Mouse (Mus musculus): ENCODE measurements around the gene Il23a. TPM values are rescaled to one million over a fixed set of nuclear protein-coding genes. Genes with fewer than 3 reads are reported as not detected.

The Il23a gene
- polyA plus RNA-seq (2012; rRNA removed; ENCODE audit: low replicate concordance), result not detected in 2 replicates

DNA sequence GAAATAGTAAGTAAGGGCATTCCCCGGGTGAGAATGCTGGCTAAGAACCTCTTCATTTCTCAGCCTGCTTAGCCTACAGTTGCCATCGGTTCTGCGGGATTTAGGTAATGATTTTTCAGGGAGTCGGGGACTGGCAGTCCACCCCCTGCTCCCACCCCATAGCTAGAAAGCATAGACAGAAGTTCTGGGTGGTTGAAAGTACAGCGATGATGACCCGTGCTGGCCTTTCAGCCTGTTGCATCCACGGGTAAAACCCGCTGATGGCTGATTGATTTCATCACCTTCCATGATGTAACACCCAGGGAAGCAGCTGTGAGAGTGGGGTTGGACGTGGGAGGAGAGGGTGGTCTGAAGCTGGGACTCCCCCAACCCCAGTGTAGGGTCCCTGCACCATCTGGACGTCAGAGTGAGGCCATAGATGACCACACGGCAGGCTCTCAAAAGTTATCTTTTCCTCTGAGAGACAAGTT is at the start of gene Il23a:
TSS of gene Il23a (minus strand) at position 51 of the 470 bp plus-strand sequence.

DNA sequence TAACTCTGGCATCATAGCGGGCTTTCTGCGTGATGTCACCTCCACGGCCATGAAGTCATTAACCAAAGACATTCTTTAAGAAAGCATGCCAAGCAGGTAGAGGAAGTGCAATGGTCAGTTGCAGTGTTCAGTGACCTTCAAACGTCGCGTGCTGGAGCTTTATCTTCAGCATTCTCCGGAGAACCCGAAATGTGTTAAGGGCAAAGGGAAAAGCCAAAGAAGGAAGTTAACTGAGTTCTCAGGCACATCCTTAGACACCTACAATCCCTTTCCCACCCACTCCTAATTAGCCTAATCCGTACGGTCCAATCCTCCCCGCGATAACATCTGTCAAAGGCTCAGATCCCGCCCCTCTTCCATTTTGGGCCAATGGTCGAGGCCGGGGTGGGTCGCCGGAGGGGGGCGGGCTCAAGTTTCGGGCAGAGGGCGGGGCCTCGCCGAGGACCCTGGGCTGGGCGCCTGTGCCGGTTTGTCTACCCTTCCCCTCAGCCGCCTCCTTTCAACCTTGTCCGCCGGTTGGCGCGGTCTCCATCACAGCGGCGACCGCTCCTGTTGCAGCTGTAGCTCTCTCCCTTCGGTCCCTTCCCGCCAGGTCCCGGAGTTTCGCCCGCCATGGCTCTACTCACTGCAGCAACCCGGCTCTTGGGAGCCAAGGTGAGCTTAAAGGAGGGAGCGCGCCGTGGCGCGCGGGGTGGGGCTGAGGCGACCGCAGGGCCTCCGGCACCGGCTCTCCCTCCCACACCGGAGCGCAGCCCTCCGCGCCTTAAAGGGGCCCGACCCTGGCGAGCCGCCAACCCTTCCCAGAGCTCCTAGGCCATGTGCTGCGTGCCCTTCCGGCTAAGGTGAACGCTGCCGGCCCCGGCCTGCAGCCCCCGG is 39.0 kb upstream of the Il23a start, which contains the start of gene Cs:
TSS of gene Cs (plus strand) at position 429 of the 876 bp plus-strand sequence.

DNA sequence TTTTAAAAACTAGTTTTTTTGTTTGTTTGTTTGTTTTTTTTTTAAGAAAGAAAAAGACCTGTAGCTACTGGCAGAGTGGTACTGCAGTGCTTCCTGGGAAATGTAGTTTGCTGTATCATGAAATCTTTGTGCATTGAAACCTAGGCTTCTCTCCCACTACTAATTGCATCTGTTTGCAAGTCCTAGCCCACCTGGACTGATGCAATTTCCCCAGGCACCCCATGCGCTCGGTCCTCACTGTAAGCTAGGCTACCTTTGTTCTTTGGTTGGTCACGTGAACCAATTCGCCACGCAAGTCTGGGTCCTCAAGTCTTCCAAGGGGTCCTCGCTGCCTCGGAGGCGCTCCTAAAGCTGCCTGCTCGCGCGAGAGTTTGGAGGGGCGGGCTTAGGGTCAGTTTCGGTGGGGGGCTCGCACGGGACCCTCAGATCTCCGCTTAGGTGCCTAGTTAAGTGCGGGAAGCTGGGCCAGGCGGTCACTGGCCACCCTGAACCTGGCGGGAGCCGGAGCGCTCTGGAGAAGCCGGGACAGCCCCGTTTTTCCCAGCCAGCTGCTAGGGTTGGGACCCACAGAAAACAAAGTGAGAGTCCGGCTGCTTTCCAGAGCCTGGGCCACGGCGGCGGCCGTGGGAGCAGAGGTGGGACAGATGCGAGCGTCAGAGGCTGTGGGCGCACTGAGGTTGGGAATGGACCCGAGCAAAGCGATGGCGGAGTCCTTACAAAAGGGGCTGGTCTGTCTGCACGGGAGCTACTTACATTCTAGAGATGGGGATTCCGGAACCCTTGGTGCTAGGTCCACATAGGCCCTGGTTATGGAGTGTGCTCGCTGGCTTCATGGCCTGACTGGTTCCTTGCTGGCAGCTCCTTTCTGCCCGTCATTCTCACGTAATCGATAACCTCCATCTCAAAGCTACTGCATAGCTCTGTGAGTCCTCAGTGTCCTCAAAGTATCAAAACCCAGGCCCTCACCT is 23.9 kb upstream of the Il23a start, which contains the start of gene Cnpy2:
TSS of gene Cnpy2 (plus strand) at position 319 of the 968 bp plus-strand sequence.

DNA sequence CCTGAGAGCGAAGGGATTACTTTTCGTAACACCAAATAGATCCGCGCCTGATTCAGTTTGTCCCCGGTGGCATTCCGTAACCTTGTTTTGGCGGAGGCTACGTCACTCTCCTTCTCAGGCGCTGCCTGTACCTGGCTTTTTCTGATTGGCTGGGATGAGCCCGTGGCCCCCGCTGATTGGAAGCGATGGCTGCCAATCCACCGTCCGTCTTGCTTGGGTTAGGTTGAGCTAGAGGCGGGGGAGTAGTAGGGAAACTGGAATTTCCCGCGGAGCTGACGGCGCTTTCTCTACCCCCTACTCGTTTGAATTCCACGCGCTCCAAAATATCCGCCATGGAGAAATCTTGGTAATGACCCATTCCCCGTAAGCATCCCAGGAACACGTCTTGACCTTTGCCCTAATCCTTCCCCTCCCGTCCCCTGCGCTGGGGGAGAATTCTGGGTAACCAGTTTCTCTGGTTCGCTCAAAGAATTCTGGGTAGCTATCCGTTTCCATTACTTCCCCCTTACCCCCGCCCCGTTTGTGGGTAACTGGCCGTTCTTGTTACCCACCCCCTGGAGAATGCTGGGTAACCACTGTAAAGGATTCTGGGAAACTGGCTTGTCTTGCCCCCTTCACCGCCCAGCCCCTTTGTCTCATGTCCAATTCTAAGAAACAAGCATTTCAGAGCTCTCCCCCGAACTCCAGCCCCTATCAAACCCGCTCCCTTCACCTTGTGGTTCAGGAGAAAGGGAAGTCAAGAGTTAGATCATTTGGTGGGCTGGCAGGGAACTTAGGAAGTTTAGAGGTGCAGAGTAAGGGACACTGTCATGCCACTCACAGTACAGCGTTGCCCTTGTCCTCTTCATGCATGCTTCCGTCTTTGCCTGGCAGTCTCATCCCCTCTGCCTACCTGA is 4.8 kb upstream of the Il23a start, which contains the start of gene Pan2:
TSS of gene Pan2 (plus strand) at position 210 of the 896 bp plus-strand sequence.

DNA sequence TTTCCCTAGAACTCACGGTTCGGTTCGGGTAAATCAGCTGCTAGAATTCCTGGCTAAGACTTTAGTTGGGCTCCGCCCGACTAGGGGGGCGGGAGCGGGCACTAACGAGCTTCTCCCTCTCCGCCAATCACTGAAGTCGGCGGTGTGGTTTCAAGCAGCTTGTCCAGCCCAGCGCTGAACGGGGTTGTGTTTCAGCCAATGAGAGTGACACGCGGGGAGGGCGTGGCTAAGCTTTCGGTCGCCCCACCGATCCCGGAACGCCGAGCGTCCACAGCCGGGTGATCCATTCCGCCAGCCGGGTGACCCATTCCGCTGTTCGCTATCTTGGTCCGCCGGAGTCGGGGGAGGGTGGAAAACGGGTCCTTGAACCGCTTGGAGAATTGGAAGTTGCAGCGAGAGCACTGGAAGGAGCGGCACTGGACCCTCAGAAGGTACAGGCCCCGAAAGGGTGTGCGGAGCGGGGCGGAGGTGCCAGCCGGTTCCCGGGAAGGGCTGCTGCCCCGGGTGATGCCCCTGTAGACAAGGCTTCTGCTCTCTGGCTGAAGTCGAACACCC is 28.2 kb downstream of the Il23a start, which contains the start of gene Stat2:
TSS of gene Stat2 (plus strand) at position 273 of the 555 bp plus-strand sequence.

DNA sequence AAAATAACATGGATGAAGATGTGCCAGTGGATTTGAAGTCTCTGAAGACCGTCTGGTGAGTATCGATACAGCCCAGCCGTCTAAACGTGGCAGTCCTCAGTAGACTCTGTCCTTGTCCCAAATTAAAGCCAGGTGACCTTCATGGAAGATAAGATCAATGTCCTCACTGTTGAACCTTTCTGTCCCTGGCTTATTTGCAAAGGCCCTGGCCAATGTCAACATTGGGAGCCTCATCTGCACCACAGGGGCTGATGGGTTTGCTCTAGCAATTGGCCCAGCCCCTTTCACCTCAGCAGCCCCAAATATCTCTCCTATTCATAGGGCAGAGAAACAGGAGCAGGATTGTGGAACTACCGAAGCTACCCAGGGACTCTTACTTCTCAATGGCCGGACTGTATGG is 30.2 kb downstream of the Il23a start, which contains the start of gene Apof:
TSS of gene Apof (plus strand) at position 301 of the 400 bp plus-strand sequence.

DNA sequence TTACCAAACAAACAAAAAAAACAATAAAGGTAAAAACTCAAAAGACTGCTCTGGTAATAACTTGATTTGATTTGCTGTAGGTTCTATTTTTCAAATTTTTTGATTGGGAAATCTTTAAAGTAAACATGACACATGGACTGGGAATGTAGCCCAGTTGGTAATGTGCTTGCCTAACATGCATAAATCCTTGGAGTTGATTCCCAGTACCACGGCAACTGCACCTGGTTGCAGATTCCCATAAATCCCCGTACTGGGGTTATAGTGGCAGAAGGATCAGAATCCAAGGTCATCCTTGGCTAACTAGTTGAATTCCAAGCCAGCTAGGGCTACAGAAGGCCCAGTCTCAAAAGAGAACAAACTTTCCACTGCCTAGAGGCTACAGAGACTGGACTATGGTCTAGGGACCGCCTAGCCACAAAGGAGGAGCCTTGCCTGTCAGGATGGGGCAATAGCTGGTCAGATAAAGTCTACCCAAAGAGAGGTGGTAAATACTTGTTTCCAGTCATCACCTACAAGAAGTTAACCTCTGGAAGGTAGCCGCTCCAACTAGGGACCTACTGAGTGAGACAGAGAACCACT is 44.8 kb downstream of the Il23a start, which contains the start of gene Apon:
TSS of gene Apon (plus strand) at position 420 of the 579 bp plus-strand sequence.

Other genes with a start within 250 kb of the Il23a start
- gene Ptges3, start 239.8 kb downstream of the Il23a start, polyA plus RNA-seq (2012; rRNA removed; ENCODE audit: low replicate concordance), result 20.8 and 56.6 TPM in 2 replicates
- gene Atp5b, start 215.5 kb downstream of the Il23a start, polyA plus RNA-seq (2012; rRNA removed; ENCODE audit: low replicate concordance), result 3,191 and 5,020 TPM in 2 replicates
- 30.0 and 38.7 TPM in 2 replicates for gene Baz2a, start 207.2 kb downstream of the Il23a start, polyA plus RNA-seq (2012; rRNA removed; ENCODE audit: low replicate concordance)
- 179 and 228 TPM in 2 replicates for gene Rbms2, start 118.5 kb downstream of the Il23a start, polyA plus RNA-seq (2012; rRNA removed; ENCODE audit: low replicate concordance)
- 0.66 and 2.3 TPM in 2 replicates for gene Gls2, start 104.3 kb downstream of the Il23a start, polyA plus RNA-seq (2012; rRNA removed; ENCODE audit: low replicate concordance)
- 12.9 and 17.8 TPM in 2 replicates for gene Spryd4, start 86.9 kb downstream of the Il23a start, polyA plus RNA-seq (2012; rRNA removed; ENCODE audit: low replicate concordance)
- not detected in 2 replicates for gene Mip, start 72.9 kb downstream of the Il23a start, polyA plus RNA-seq (2012; rRNA removed; ENCODE audit: low replicate concordance)
- gene Timeless, start 66.7 kb downstream of the Il23a start, polyA plus RNA-seq (2012; rRNA removed; ENCODE audit: low replicate concordance), result 8.3 and 9.1 TPM in 2 replicates
- gene Apon, start 44.7 kb downstream of the Il23a start, polyA plus RNA-seq (2012; rRNA removed; ENCODE audit: low replicate concordance), result 0.20 and 0.22 TPM in 2 replicates
- 0.09 and 0.77 TPM in 2 replicates for gene Apof, start 30.1 kb downstream of the Il23a start, polyA plus RNA-seq (2012; rRNA removed; ENCODE audit: low replicate concordance)
- 29.1 and 44.5 TPM in 2 replicates for gene Stat2, start 28.2 kb downstream of the Il23a start, polyA plus RNA-seq (2012; rRNA removed; ENCODE audit: low replicate concordance)
- 22.6 and 30.2 TPM in 2 replicates for gene Pan2, start 4.6 kb upstream of the Il23a start, polyA plus RNA-seq (2012; rRNA removed; ENCODE audit: low replicate concordance)
- gene Cnpy2, start 23.7 kb upstream of the Il23a start, polyA plus RNA-seq (2012; rRNA removed; ENCODE audit: low replicate concordance), result 75.9 and 121 TPM in 2 replicates
- gene Cs, start 39.0 kb upstream of the Il23a start, polyA plus RNA-seq (2012; rRNA removed; ENCODE audit: low replicate concordance), result 436 and 554 TPM in 2 replicates
- 65.7 and 66.7 TPM in 2 replicates for gene Coq10a, start 70.2 kb upstream of the Il23a start, polyA plus RNA-seq (2012; rRNA removed; ENCODE audit: low replicate concordance)
- gene Ankrd52, start 78.4 kb upstream of the Il23a start, polyA plus RNA-seq (2012; rRNA removed; ENCODE audit: low replicate concordance), result 34.1 and 47.9 TPM in 2 replicates
- gene Slc39a5, start 102.5 kb upstream of the Il23a start, polyA plus RNA-seq (2012; rRNA removed; ENCODE audit: low replicate concordance), result not detected in 2 replicates
- 32.5 and 44.3 TPM in 2 replicates for gene Nabp2, start 112.7 kb upstream of the Il23a start, polyA plus RNA-seq (2012; rRNA removed; ENCODE audit: low replicate concordance)
- gene Rnf41, start 112.9 kb upstream of the Il23a start, polyA plus RNA-seq (2012; rRNA removed; ENCODE audit: low replicate concordance), result 30.7 and 33.1 TPM in 2 replicates
- 130 and 132 TPM in 2 replicates for gene Smarcc2, start 160.5 kb upstream of the Il23a start, polyA plus RNA-seq (2012; rRNA removed; ENCODE audit: low replicate concordance)
- gene Myl6, start 195.4 kb upstream of the Il23a start, polyA plus RNA-seq (2012; rRNA removed; ENCODE audit: low replicate concordance), result 1,396 and 2,043 TPM in 2 replicates
- gene Myl6b, start 199.9 kb upstream of the Il23a start, polyA plus RNA-seq (2012; rRNA removed; ENCODE audit: low replicate concordance), result 7.8 and 14.7 TPM in 2 replicates
- 154 and 249 TPM in 2 replicates for gene Esyt1, start 227.1 kb upstream of the Il23a start, polyA plus RNA-seq (2012; rRNA removed; ENCODE audit: low replicate concordance)
- gene Zc3h10, start 249.0 kb upstream of the Il23a start, polyA plus RNA-seq (2012; rRNA removed; ENCODE audit: low replicate concordance), result 8.9 and 14.0 TPM in 2 replicates